Mouse (Mus musculus) heart, adult 2 months (tissue): ENCODE measurements around the gene C9orf72. TPM values are rescaled to one million over a fixed set of nuclear protein-coding genes. Genes with fewer than 3 reads are reported as not detected.

Source experiments
- DNase-seq, 2 experiments: peaks; one replicate each; pipeline ENCODE4 v3.0.0; 2021
- H3K27ac ChIP-seq: fragments of 200-600 bp; 2 replicates; pipeline ENCODE4 v1.8.1; 2022
- H3K27me3 ChIP-seq: fragments of 200-500 bp; 2 replicates; pipeline ENCODE4 v1.6.1; 2012; ENCODE audit warnings: mild to moderate bottlenecking, low read length, inconsistent platforms, mixed read lengths; ENCODE audit not compliant: control insufficient read depth, insufficient read depth
- H3K36me3 ChIP-seq: fragments of 200-500 bp; 2 replicates; pipeline ENCODE4 v1.6.1; 2012; ENCODE audit warnings: low read length, inconsistent platforms; ENCODE audit not compliant: control insufficient read depth, insufficient read depth
- H3K4me1 ChIP-seq: fragments of 200-500 bp; 2 replicates; pipeline ENCODE4 v1.6.1; 2011; ENCODE audit warnings: low read length; ENCODE audit not compliant: control insufficient read depth, insufficient read depth
- H3K4me3 ChIP-seq: fragments of 200-600 bp; 2 replicates; pipeline ENCODE4 v1.8.1; 2022
- H3K79me2 ChIP-seq: fragments of 200-500 bp; replicated peaks from 2 replicates; pipeline ENCODE4 v1.6.1; 2012; ENCODE audit warnings: mild to moderate bottlenecking, inconsistent platforms, low read length, moderate library complexity, mixed read lengths; ENCODE audit not compliant: control insufficient read depth, insufficient read depth
- H3K9ac ChIP-seq: fragments of 200-500 bp; 2 replicates; pipeline ENCODE4 v1.6.1; 2012; ENCODE audit warnings: low read depth, mild to moderate bottlenecking, control low read depth, inconsistent platforms, low read length, mixed read lengths
- CTCF ChIP-seq: fragments of 200-600 bp; IDR thresholded peaks from 2 replicates; pipeline ENCODE4 v1.8.1; 2022; ENCODE audit warnings: antibody characterized with exemption, mild to moderate bottlenecking, moderate library complexity
- EP300 ChIP-seq: fragments of 200-500 bp; IDR thresholded peaks from 2 replicates; pipeline ENCODE4 v1.6.1; 2011; ENCODE audit warnings: low read depth, low read length, control low read depth; ENCODE audit not compliant: insufficient read depth
- POLR2A ChIP-seq: fragments of 200-500 bp; IDR thresholded peaks from 2 replicates; pipeline ENCODE4 v1.6.1; 2011; ENCODE audit warnings: mild to moderate bottlenecking, low read depth, low read length, control low read depth; ENCODE audit not compliant: insufficient read depth
- WGBS: fragments of 180-500 bp; shearing (Covaris S2); methylation state at CpG from one replicate; pipeline ENCODE4 v1.1.7; 2018; 5-methylcytosine and 5-hydroxymethylcytosine counted together
- intact Hi-C: fragments of 180-260 bp; cut with DNase I; formaldehyde crosslinking; loops from one replicate; pipeline ENCODE4 v1.15.1; 2025
- polyA plus RNA-seq: library from polyadenylated mRNA; depleted of rRNA; stranded (reverse); fragments of >200 nt; gene quantifications from 2 replicates; pipeline ENCODE4 v1.2.3, GENCODE M21; 2012
- total RNA-seq, 2 experiments: library from RNA; stranded (reverse); gene quantifications; 2 replicates each; pipeline ENCODE4 v1.2.3; 2021

Gene C9orf72
- total and polyA plus RNA-seq, 3 experiments = 11.6 to 24.2 (median 22.4) TPM

DNA sequence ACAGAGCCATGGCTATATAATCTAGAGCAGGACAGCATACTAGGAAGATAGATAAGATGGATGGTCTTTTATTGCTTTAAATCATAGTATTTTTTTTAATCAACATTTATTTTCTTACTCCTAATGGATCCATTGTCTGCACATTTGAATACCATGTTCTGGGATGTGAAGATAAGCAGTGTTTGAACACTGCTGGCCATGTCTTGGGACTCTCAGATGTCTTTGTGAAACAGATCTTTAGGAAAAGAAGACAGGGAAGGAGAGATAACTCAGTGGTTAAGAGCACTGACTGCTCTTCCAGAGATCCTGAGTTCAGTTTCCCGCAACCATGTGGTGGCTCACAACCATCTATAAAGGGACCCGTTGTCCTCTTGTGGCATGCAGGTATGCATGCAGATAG is 10.3 kb upstream of the C9orf72 start:
- H3K4me3 ChIP-seq = no peak overlapping the region
- TF ChIP-seq EP300 (no peak), CTCF (no peak), POLR2A (no peak)
- DNase-seq = no peak
- H3K79me2 ChIP-seq = no peaks in the 10 kb centered on the region
- no peak overlapping the region for H3K27ac ChIP-seq
- H3K4me1 ChIP-seq = no peaks in the 10 kb centered on the region
- WGBS = 89% methylated on average over 2 of the region's 2 CpGs
- H3K36me3 ChIP-seq = no peaks in the 10 kb centered on the region
- no peaks in the 10 kb centered on the region for H3K27me3 ChIP-seq
- intact Hi-C loops = no loop called here
- H3K9ac ChIP-seq = no peak overlapping the region

DNA sequence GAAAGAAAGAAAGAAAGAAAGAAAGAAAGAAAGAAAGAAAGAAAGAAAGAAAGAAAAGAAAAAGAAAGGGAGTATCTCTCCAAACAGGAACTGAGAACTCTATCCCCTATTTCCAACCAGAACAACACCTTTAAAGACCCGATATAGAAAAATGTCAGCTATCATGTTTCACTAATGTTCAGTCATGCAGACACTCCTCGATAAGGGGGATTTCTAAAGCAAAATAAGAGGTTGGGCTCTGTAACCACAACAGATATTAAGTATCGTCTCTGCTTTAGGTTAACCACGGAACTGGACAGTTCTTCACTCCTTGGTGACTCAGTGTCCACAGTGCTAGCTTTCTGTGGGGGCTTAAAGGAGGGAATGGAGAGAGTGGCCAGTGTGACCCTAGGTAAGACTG is 2.3 kb upstream of the C9orf72 start:
- Histone ChIP-seq H3K4me1 (peaks cover 3% of the 10 kb centered on the region), H3K4me3 (no peak overlapping the region), H3K27me3 (no peaks in the 10 kb centered on the region), H3K9ac (no peak overlapping the region), H3K36me3 (peaks cover 4% of the 10 kb centered on the region; the same call in 1 of the 2 replicates), H3K79me2 (0 out of 2 replicates have a peak, but pooled peaks cover 2% of the 10 kb centered on the region), H3K27ac (no peak overlapping the region)
- no peak for TF ChIP-seq CTCF
- no peak for TF ChIP-seq EP300
- no peak for TF ChIP-seq POLR2A
- DNase-seq = no peak
- intact Hi-C loops = loop anchor here (5.0 kb wide), 2 partner anchors 341 to 451 kb away; partner anchors contain the start of gene Smim8
- WGBS = 62% methylated on average over 4 of the region's 4 CpGs

DNA sequence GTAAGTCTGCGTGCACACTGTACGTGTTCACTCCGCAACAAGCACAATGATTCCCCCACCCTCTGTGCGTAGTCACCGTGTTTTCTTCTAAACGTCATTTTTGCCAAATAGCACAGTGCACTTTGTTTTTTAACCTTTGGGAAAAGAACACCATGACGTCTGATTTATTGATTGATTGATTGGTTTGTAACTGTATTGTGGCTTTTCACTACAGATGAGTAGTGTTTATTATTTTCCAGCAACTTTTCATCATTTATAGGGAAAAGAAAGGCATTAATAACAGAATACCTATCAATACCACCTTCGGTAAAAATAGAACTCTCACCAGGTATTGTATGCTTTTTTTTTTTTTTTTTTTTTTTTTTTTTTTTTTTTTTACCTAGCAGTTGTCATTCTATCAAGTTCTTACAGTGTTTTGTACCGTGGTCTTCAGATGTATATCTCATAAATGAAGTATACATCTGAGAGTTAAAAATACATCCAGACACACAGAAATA is 569 bp upstream of the C9orf72 start:
- H3K4me1 ChIP-seq = peaks cover 3% of the 10 kb centered on the region
- peak overlapping the region; percentile 84 for H3K9ac ChIP-seq
- H3K79me2 ChIP-seq = 0 out of 2 replicates have a peak, but pooled peaks cover 2% of the 10 kb centered on the region
- TF ChIP-seq EP300 = no peak
- TF ChIP-seq CTCF = no peak
- TF ChIP-seq POLR2A = no peak
- peak overlapping the region; percentile 94 for H3K27ac ChIP-seq
- 8% methylated on average over 9 of the region's 9 CpGs for WGBS
- H3K36me3 ChIP-seq = peaks cover 7% of the 10 kb centered on the region; the same call in 1 of the 2 replicates
- no peaks in the 10 kb centered on the region for H3K27me3 ChIP-seq
- DNase-seq = no peak
- intact Hi-C loops = loop anchor here (5.0 kb wide), 2 partner anchors 339 to 449 kb away; partner anchors contain the start of gene Smim8
- peak overlapping the region; percentile 71 for H3K4me3 ChIP-seq

DNA sequence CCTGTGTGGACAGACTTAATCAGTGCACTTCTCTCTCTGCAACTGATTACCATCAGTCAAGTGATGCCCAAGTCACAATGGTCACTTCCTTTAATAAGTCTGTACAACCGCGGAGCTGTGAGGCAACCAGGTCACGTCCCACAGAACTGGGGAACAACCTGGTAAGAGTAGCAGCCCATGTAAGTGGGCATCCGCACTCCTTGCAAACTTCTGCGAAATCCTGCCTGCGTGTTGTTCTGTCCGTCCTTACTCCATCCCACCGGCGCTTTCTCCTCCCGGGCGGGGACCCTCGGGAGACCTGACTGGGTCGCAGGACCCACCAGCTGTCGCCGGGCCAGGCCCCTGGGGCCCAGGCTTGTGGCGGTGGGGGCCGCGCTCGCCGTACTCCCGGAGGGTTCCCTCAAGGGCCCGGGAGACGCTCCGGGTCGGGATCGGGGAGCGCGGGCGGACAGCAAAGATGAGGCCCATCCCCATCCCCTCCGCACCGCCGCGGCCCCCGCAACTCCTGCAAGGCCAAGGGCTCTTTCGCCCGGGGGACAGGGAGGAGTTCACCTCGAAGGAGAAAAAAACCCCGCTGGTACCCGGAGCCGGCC is 738 bp downstream of the C9orf72 start:
- 2% methylated on average over 34 of the region's 40 CpGs for WGBS
- Histone ChIP-seq H3K27me3 (no peaks in the 10 kb centered on the region), H3K4me3 (peak overlapping the region; percentile 71), H3K79me2 (0 out of 2 replicates have a peak, but pooled peaks cover 2% of the 10 kb centered on the region), H3K4me1 (peaks cover 5% of the 10 kb centered on the region), H3K9ac (peak overlapping the region; percentile 91), H3K36me3 (peaks cover 8% of the 10 kb centered on the region; the same call in 1 of the 2 replicates), H3K27ac (peak overlapping the region; percentile 94)
- intact Hi-C loops = loop anchor here (5.0 kb wide), 2 partner anchors 338 to 448 kb away; partner anchors contain the start of gene Smim8
- DNase-seq = no peak
- TF ChIP-seq POLR2A (no peak), CTCF (no peak), EP300 (no peak)

DNA sequence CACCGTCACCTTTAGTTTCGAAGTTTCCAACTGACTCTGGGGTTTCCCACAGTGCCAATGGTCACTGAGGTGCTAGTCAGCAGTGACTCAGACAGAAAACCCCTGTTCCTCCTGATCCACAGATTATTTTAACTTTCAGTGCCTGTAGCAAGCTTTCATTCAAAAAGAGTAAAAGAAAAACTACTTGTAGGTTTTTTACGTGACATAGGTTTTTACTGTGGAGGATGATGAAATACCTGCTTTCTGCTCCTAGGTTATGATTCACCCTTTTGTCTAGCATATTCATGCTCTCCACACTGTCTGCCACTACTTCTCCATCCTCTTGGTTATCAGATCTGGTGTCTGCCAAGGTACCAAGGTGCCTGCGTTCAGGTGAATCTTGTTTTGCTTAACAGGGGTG is 1.9 kb downstream of the C9orf72 start:
- DNase-seq = no peak
- TF ChIP-seq CTCF = no peak
- TF ChIP-seq EP300 = no peak
- TF ChIP-seq POLR2A = no peak
- H3K36me3 ChIP-seq = peaks cover 13% of the 10 kb centered on the region
- H3K79me2 ChIP-seq = 0 out of 2 replicates have a peak, but pooled peaks cover 2% of the 10 kb centered on the region
- intact Hi-C loops = no loop called here
- H3K9ac ChIP-seq = no peak overlapping the region
- H3K27me3 ChIP-seq = no peaks in the 10 kb centered on the region
- H3K4me3 ChIP-seq = no peak overlapping the region
- 82% methylated on average over 4 of the region's 4 CpGs for WGBS
- peaks cover 7% of the 10 kb centered on the region for H3K4me1 ChIP-seq
- no peak overlapping the region for H3K27ac ChIP-seq

DNA sequence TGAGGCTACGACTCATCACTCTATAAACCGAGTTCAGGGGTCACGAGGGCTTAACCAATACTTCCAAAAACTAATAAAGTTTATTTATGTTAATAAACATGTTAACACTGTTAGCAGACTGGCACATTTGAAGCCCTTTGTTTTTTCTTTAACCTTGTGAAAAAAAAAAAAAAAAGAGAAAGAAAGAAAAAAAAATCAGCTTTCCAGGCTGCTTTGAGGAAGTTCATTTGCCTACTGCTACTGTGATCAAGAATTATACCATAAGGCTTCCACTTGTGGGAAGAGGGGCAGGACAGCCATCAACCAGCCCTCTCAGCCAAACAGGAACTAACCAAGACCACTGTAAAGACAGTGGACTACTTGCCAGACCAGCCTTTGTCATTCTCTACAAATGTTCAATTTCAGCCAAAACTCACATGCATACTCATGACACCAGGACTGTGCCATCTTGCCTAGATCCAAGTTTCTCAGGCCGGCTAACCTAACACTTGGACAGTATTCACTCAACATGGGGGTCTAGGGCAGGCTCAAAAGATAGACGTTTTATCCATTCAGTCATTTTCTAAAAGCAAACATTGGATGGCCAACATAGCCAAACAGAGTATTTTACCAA is 2.5 kb downstream of the C9orf72 start:
- DNase-seq = no peak
- Histone ChIP-seq H3K27ac (no peak overlapping the region), H3K36me3 (peaks cover 13% of the 10 kb centered on the region), H3K4me3 (no peak overlapping the region), H3K79me2 (0 out of 2 replicates have a peak, but pooled peaks cover 2% of the 10 kb centered on the region), H3K27me3 (no peaks in the 10 kb centered on the region), H3K9ac (no peak overlapping the region), H3K4me1 (peaks cover 8% of the 10 kb centered on the region)
- TF ChIP-seq POLR2A (no peak), CTCF (no peak), EP300 (no peak)
- WGBS = 86% methylated on average over 5 of the region's 5 CpGs
- intact Hi-C loops = no loop called here
